Mouse (Mus musculus) heart, postnatal 0 days (tissue): ENCODE measurements around the gene Lrpprc.

ENCODE experiments used
- CTCF ChIP-seq: IDR thresholded peaks from 2 replicates; pipeline ENCODE4 v1.5.1; 2016; ENCODE audit warnings: antibody characterized with exemption, control low read depth, low read depth
- EP300 ChIP-seq: IDR thresholded peaks from 2 replicates; pipeline ENCODE4 v1.6.1; 2016; ENCODE audit warnings: antibody characterized with exemption, low read depth

GRCm38 (mm10) chr17:84729140-84729539 is 61.4 kb downstream of the Lrpprc start:
- TF ChIP-seq EP300: no peak
- TF ChIP-seq CTCF: no peak
